ENCODE assay signal across 22 mouse cellular contexts in genomic region chr3:81983120-81983895, GRCm38 (mm10). TPM values are rescaled to one million over a fixed set of nuclear protein-coding genes. Genes with fewer than 3 reads are reported as not detected.
DNase-seq lines count a peak whose midpoint lies in the region; ATAC-seq lines count a peak whose summit lies in the region.
"Had no signal": no experiment of that assay in that cellular context is flagged by ENCODE, and none has a peak within 500 bp of the region (broad histone marks: within the 10 kb centered on the region; RNA-seq: fewer than 3 reads in every experiment).

No protein-coding gene starts in this region.

- no peak overlapping the region for H3K27ac ChIP-seq in embryonic facial prominence, embryonic 14.5 days (replicated peaks; ENCODE audit: low read depth, low read length)
- no peak overlapping the region for H3K27ac ChIP-seq in embryonic facial prominence, embryonic 10.5 days (replicated peaks)
- H3K27ac ChIP-seq in hindbrain, embryonic 13.5 days = no peak overlapping the region
- H3K27ac ChIP-seq: embryonic facial prominence, embryonic 13.5 days; forebrain, embryonic 10.5 days; liver, embryonic 13.5 days; midbrain, embryonic 13.5 days had no signal

- no peak for ATAC-seq in embryonic facial prominence, embryonic 14.5 days (ENCODE audit: low read depth)
- ATAC-seq in megakaryocyte, adult 5-6 weeks (ENCODE audit: poor library complexity, severe bottlenecking) = peak; percentile 85
- no peak for ATAC-seq in hindbrain, embryonic 13.5 days (ENCODE audit: low FRiP score)
- ATAC-seq: lung, postnatal 0 days; midbrain, embryonic 13.5 days had no signal

- WGBS in embryonic facial prominence, embryonic 14.5 days = 78% methylated on average over 8 of the region's 8 CpGs
- WGBS in embryonic facial prominence, embryonic 10.5 days = 86% methylated on average over 8 of the region's 8 CpGs
- 84% methylated on average over 8 of the region's 8 CpGs for WGBS in hindbrain, embryonic 13.5 days

- no peaks in the 10 kb centered on the region for H3K4me1 ChIP-seq in embryonic facial prominence, embryonic 14.5 days (ENCODE audit: control insufficient read depth, insufficient read depth, low read length)
- H3K4me1 ChIP-seq in embryonic facial prominence, embryonic 10.5 days = no peaks in the 10 kb centered on the region
- peaks cover 3% of the 10 kb centered on the region; the same call in 1 of the 2 replicates for H3K4me1 ChIP-seq in hindbrain, embryonic 13.5 days (replicated peaks)
- H3K4me1 ChIP-seq: embryonic facial prominence, embryonic 13.5 days; forebrain, embryonic 10.5 days; liver, embryonic 13.5 days had no signal

- no peaks in the 10 kb centered on the region for H3K27me3 ChIP-seq in embryonic facial prominence, embryonic 14.5 days (replicated peaks; ENCODE audit: control insufficient read depth, insufficient read depth, low read length)
- no peaks in the 10 kb centered on the region for H3K27me3 ChIP-seq in embryonic facial prominence, embryonic 10.5 days (replicated peaks; ENCODE audit: low read depth, poor library complexity, severe bottlenecking)
- H3K27me3 ChIP-seq in hindbrain, embryonic 13.5 days = no peaks in the 10 kb centered on the region
- H3K27me3 ChIP-seq: embryonic facial prominence, embryonic 13.5 days; liver, embryonic 13.5 days; midbrain, embryonic 13.5 days had no signal

- DNase-seq in embryonic facial prominence, embryonic 14.5 days (ENCODE audit: low spot score) = peak; percentile 7
- DNase-seq in embryonic facial prominence, embryonic 10.5 days (ENCODE audit: low spot score) = no peak
- peak; percentile 32 for DNase-seq in 416B (ENCODE audit: low read depth)
- DNase-seq in adrenal gland, postnatal 14 days = peak; percentile 40
- DNase-seq in spleen, postnatal 10 days (ENCODE audit: low spot score in 2 of 2) = no peak
- no peak for DNase-seq in B cell, adult 2 months
- DNase-seq: cerebellum, adult 11-12 months; kidney, postnatal 10 days; liver, embryonic 13.5 days had no signal

- H3K4me3 ChIP-seq in embryonic facial prominence, embryonic 14.5 days (ENCODE audit: low read depth, low read length) = no peak overlapping the region
- H3K4me3 ChIP-seq in embryonic facial prominence, embryonic 10.5 days = no peak overlapping the region
- no peak overlapping the region for H3K4me3 ChIP-seq in hindbrain, embryonic 13.5 days
- H3K4me3 ChIP-seq: embryonic facial prominence, embryonic 13.5 days; forebrain, embryonic 10.5 days; liver, embryonic 13.5 days; midbrain, embryonic 13.5 days; myocyte had no signal

- no peaks in the 10 kb centered on the region for H3K36me3 ChIP-seq in embryonic facial prominence, embryonic 14.5 days (ENCODE audit: control insufficient read depth, insufficient read depth, low read length)
- H3K36me3 ChIP-seq in embryonic facial prominence, embryonic 10.5 days (replicated peaks) = no peaks in the 10 kb centered on the region
- no peaks in the 10 kb centered on the region for H3K36me3 ChIP-seq in hindbrain, embryonic 13.5 days
- H3K36me3 ChIP-seq: embryonic facial prominence, embryonic 13.5 days; forebrain, embryonic 10.5 days; G1E; liver, embryonic 13.5 days; midbrain, embryonic 13.5 days had no signal

- no peak overlapping the region for H3K4me2 ChIP-seq in embryonic facial prominence, embryonic 14.5 days (ENCODE audit: low read depth, low read length)
- H3K4me2 ChIP-seq in hindbrain, embryonic 13.5 days = no peak overlapping the region
- H3K4me2 ChIP-seq: embryonic facial prominence, embryonic 13.5 days; liver, embryonic 13.5 days; midbrain, embryonic 13.5 days had no signal

- H3K9ac ChIP-seq in embryonic facial prominence, embryonic 14.5 days (ENCODE audit: low read depth, low read length) = no peak overlapping the region
- no peak overlapping the region for H3K9ac ChIP-seq in hindbrain, embryonic 13.5 days
- H3K9ac ChIP-seq: embryonic facial prominence, embryonic 13.5 days; liver, embryonic 13.5 days; midbrain, embryonic 13.5 days had no signal

- H3K9me3 ChIP-seq in embryonic facial prominence, embryonic 14.5 days (ENCODE audit: control insufficient read depth, low read length) = no peaks in the 10 kb centered on the region
- no peaks in the 10 kb centered on the region for H3K9me3 ChIP-seq in embryonic facial prominence, embryonic 10.5 days
- no peaks in the 10 kb centered on the region for H3K9me3 ChIP-seq in hindbrain, embryonic 13.5 days
- H3K9me3 ChIP-seq: embryonic facial prominence, embryonic 13.5 days; forebrain, embryonic 10.5 days; G1E; liver, embryonic 13.5 days; midbrain, embryonic 13.5 days had no signal

RNA-seq across cellular contexts. Expression of gene Asic5, which starts 1.2 kb away (rescaled TPM):
- not detected in 2 replicates for polyA plus RNA-seq in embryonic facial prominence, embryonic 14.5 days (2014; fragmentation: Nextera tagmentation; extraction: Ambion mirVana)
- not detected in 2 replicates for polyA plus RNA-seq in embryonic facial prominence, embryonic 10.5 days (2016; fragmentation: Nextera tagmentation; extraction: Ambion mirVana)
- 2.0 TPM in 1 of 2 replicates, not detected in the other for total RNA-seq in adrenal gland, postnatal 14 days (2021)
- total RNA-seq in megakaryocyte, adult 5-6 weeks (2015) = not detected in 2 replicates
- total RNA-seq in megakaryocyte, adult 5-6 weeks (2017) = not detected in 2 replicates
- polyA plus RNA-seq in hindbrain, embryonic 13.5 days (2015; fragmentation: Nextera tagmentation; extraction: Ambion mirVana) = not detected in 2 replicates
- total RNA-seq: G1E; hematopoietic stem cell, adult 5-6 weeks; left cerebral cortex, postnatal 14 days had no signal
- polyA plus RNA-seq: embryonic facial prominence, embryonic 13.5 days; forebrain, embryonic 10.5 days; frontal cortex, adult 2 months; G1E; heart, embryonic 14.5 days; liver, embryonic 13.5 days; myocyte; urinary bladder, adult 2 months had no signal

RNA-seq across cellular contexts. Expression of gene Tdo2, which starts 7.3 kb away (rescaled TPM):
- not detected in 2 replicates for polyA plus RNA-seq in embryonic facial prominence, embryonic 14.5 days (2014; fragmentation: Nextera tagmentation; extraction: Ambion mirVana)
- 0.04 TPM in 1 of 2 replicates, not detected in the other for polyA plus RNA-seq in embryonic facial prominence, embryonic 10.5 days (2016; fragmentation: Nextera tagmentation; extraction: Ambion mirVana)
- total RNA-seq in adrenal gland, postnatal 14 days (2021) = 5.4 and 103 TPM in 2 replicates
- not detected in 2 replicates for total RNA-seq in megakaryocyte, adult 5-6 weeks (2015)
- not detected in 2 replicates for total RNA-seq in megakaryocyte, adult 5-6 weeks (2017)
- polyA plus RNA-seq in hindbrain, embryonic 13.5 days (2015; fragmentation: Nextera tagmentation; extraction: Ambion mirVana) = 0.05 TPM in 1 of 2 replicates, not detected in the other
- total RNA-seq: G1E; hematopoietic stem cell, adult 5-6 weeks had no signal
- polyA plus RNA-seq: embryonic facial prominence, embryonic 13.5 days; G1E; midbrain, embryonic 13.5 days; myocyte had no signal

RNA-seq across cellular contexts. Expression of gene Ctso, which starts 50.9 kb away (rescaled TPM):
- polyA plus RNA-seq in embryonic facial prominence, embryonic 14.5 days (2014; fragmentation: Nextera tagmentation; extraction: Ambion mirVana) = 12.7 and 13.3 TPM in 2 replicates
- polyA plus RNA-seq in embryonic facial prominence, embryonic 10.5 days (2016; fragmentation: Nextera tagmentation; extraction: Ambion mirVana) = 3.2 and 5.3 TPM in 2 replicates
- 39.4 and 40.7 TPM in 2 replicates for total RNA-seq in adrenal gland, postnatal 14 days (2021)
- total RNA-seq in megakaryocyte, adult 5-6 weeks (2015) = 11.4 and 12.4 TPM in 2 replicates
- 8.8 and 11.9 TPM in 2 replicates for total RNA-seq in megakaryocyte, adult 5-6 weeks (2017)
- polyA plus RNA-seq in hindbrain, embryonic 13.5 days (2015; fragmentation: Nextera tagmentation; extraction: Ambion mirVana) = 9.8 and 10.6 TPM in 2 replicates

Comparison
In these comparisons a context has a peak if more than half of its experiments do, and no peak if none do; other contexts are left out.
1. DNase-seq: peak in embryonic facial prominence, embryonic 14.5 days (single experiment), 416B (single experiment) and adrenal gland, postnatal 14 days (single experiment); none in embryonic facial prominence, embryonic 10.5 days (single experiment), spleen, postnatal 10 days (0 of 2) and B cell, adult 2 months (0 of 2).